Mouse (Mus musculus): ENCODE measurements around the gene Cyb561. TPM values are rescaled to one million over a fixed set of nuclear protein-coding genes. Genes with fewer than 3 reads are reported as not detected.

Gene Cyb561
- polyA plus RNA-seq, 1 experiment from 2014 or later = 28.3 TPM

DNA sequence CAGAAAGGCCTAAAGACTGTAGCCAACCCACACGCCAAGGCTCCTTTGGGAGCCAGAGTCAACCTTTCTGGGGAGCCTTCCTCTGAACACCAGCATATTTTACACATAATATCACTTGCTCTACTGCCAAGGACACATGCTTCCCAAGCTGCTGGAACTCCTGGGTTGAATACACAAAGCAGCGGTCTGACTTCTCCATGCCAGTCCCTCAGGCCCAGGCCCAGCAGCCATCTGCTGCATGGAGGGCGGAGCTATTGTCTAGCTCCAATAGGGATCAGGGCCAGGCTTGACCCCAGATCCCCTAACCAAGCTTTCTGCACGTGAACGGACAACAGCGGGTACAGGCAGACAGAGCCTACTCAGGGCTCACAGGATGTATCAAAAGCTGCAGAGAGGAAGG, 18.3 kb downstream of the Cyb561 start:
- Histone ChIP-seq H3K4me3 (ENCODE audit: low read depth, low read length) (no peak overlapping the region), H3K4me1 (ENCODE audit: insufficient read depth) (no peaks in the 10 kb centered on the region), H3K9ac (no peak overlapping the region), H3K27me3 (ENCODE audit: insufficient read depth, low read length) (no peaks in the 10 kb centered on the region), H3K9me3 (ENCODE audit: low read depth, low read length) (no peaks in the 10 kb centered on the region), H3K4me2 (no peak overlapping the region), H3K36me3 (ENCODE audit: insufficient read depth) (no peaks in the 10 kb centered on the region), H3K27ac (ENCODE audit: low read depth) (no peak overlapping the region)
- 40% methylated on average over 6 of the region's 6 CpGs for WGBS
- ATAC-seq (ENCODE audit: insufficient read depth) (no peak), DNase-seq (no peak)
- TF ChIP-seq CTCF (IDR thresholded peaks at IDR 0.05; ENCODE audit: low read depth) = no peak

DNA sequence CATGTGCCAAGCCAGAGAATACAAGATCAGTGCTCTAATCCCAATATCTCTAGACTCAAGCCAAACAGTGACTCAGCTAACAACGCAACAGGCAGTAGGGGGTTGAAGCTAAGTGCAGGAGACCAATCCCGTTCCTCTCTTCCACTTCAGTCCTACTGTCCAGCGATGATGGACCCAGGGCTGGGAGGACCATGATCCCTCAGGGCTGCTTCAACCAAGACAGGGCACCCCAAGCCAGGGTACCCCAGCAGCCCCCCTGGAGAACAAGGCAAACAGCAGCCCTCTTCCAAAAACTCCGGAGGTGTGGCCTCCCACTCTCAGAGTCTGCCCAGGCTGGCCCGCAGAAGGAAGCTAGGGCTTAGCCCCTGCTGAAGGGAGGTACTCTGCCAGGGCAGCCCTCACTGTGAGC, 18.8 kb downstream of the Cyb561 start:
- Histone ChIP-seq H3K4me2 (no peak overlapping the region), H3K27me3 (ENCODE audit: insufficient read depth, low read length) (no peaks in the 10 kb centered on the region), H3K27ac (ENCODE audit: low read depth) (peak overlapping the region; percentile 54; the same call in 1 of the 2 replicates), H3K9ac (no peak overlapping the region), H3K4me1 (ENCODE audit: insufficient read depth) (no peaks in the 10 kb centered on the region), H3K9me3 (ENCODE audit: low read depth, low read length) (no peaks in the 10 kb centered on the region), H3K36me3 (ENCODE audit: insufficient read depth) (no peaks in the 10 kb centered on the region), H3K4me3 (ENCODE audit: low read depth, low read length) (no peak overlapping the region)
- TF ChIP-seq CTCF (IDR thresholded peaks at IDR 0.05; ENCODE audit: low read depth) = no peak
- 55% methylated on average over 5 of the region's 5 CpGs for WGBS
- no peak for ATAC-seq (ENCODE audit: insufficient read depth)
- DNase-seq = no peak

DNA sequence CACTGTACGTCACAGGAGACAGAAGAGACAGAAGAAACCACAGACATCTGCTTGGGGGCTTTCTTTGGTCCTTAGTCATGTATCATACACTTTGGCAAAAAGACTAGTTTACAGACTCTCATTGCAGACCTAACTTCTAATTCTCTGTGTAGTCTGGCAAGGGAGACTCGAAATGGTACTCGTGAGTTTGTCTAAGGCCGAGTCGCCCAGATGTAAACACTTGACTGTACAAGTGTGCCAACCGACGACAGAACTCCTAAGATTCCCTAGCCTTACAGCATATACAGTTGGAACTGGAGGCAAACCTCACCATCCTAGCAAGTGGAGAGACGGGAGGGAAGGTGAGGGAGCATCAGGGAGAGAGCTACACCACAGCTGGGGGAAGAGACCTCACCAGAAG, 19.4 kb downstream of the Cyb561 start:
- Histone ChIP-seq H3K4me2 (no peak overlapping the region), H3K27me3 (ENCODE audit: insufficient read depth, low read length) (no peaks in the 10 kb centered on the region), H3K27ac (ENCODE audit: low read depth) (peak overlapping the region; percentile 54; the same call in 1 of the 2 replicates), H3K4me1 (ENCODE audit: insufficient read depth) (no peaks in the 10 kb centered on the region), H3K36me3 (ENCODE audit: insufficient read depth) (no peaks in the 10 kb centered on the region), H3K9me3 (ENCODE audit: low read depth, low read length) (no peaks in the 10 kb centered on the region), H3K9ac (no peak overlapping the region), H3K4me3 (ENCODE audit: low read depth, low read length) (no peak overlapping the region)
- ATAC-seq (ENCODE audit: insufficient read depth) = no peak
- no peak for TF ChIP-seq CTCF (IDR thresholded peaks at IDR 0.05; ENCODE audit: low read depth)
- DNase-seq = peak; percentile 27
- 49% methylated on average over 8 of the region's 8 CpGs for WGBS

DNA sequence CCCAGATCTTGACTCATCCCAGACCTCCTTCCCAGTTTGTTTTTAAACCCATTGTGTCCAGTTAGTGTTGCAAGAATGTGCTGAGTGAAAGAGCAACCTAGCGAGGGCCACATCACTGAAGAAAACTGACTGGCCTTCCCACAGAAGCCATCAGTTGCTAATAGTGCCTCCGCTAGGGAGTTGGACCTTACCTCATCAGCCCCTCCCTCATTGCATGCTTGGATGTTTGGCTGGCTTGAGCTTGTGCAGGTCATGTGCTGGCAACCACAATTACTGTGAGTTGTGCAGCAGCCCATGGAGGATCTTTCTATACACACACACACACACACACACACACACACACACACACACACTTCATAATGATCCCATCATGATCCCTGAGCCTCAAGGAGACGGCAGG, 21.8 kb downstream of the Cyb561 start:
- no peaks in the 10 kb centered on the region for H3K9me3 ChIP-seq (ENCODE audit: low read depth, low read length)
- DNase-seq = no peak
- H3K27ac ChIP-seq (ENCODE audit: low read depth) = no peak overlapping the region
- H3K4me2 ChIP-seq = no peak overlapping the region
- no peak overlapping the region for H3K4me3 ChIP-seq (ENCODE audit: low read depth, low read length)
- ATAC-seq (ENCODE audit: insufficient read depth) = no peak
- TF ChIP-seq CTCF (IDR thresholded peaks at IDR 0.05; ENCODE audit: low read depth) = no peak
- no peak overlapping the region for H3K9ac ChIP-seq
- H3K27me3 ChIP-seq (ENCODE audit: insufficient read depth, low read length) = no peaks in the 10 kb centered on the region
- WGBS = 77% methylated on average over 3 of the region's 3 CpGs
- no peaks in the 10 kb centered on the region for H3K36me3 ChIP-seq (ENCODE audit: insufficient read depth)
- H3K4me1 ChIP-seq (ENCODE audit: insufficient read depth) = no peaks in the 10 kb centered on the region

DNA sequence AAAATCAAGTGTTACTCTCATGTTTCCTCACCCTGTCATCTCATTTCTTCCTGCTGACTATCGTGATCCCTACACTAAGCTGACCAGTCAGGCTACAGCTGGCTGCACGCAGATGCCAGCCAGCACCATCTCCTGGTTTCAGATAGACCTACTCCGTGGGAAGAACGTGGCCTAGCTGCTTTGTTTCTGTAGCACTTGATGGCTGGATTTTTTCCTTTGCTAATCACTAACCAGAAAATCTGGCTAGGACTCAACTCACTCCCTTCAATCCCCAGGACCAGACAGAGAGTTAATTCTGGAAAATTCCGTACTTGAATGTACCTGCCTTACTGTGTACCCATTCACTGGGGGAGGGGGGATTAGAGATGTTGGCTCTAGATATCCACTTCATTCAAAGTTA, 25.0 kb downstream of the Cyb561 start:
- Histone ChIP-seq H3K9ac (no peak overlapping the region), H3K27me3 (ENCODE audit: insufficient read depth, low read length) (no peaks in the 10 kb centered on the region), H3K4me3 (ENCODE audit: low read depth, low read length) (no peak overlapping the region), H3K36me3 (ENCODE audit: insufficient read depth) (peaks cover 6% of the 10 kb centered on the region; the same call in 1 of the 2 replicates), H3K4me2 (no peak overlapping the region), H3K9me3 (ENCODE audit: low read depth, low read length) (no peaks in the 10 kb centered on the region), H3K4me1 (ENCODE audit: insufficient read depth) (no peaks in the 10 kb centered on the region), H3K27ac (ENCODE audit: low read depth) (no peak overlapping the region)
- ATAC-seq (ENCODE audit: insufficient read depth) (no peak), DNase-seq (no peak)
- WGBS = 58% methylated on average over 5 of the region's 5 CpGs
- TF ChIP-seq CTCF (IDR thresholded peaks at IDR 0.05; ENCODE audit: low read depth) = no peak

DNA sequence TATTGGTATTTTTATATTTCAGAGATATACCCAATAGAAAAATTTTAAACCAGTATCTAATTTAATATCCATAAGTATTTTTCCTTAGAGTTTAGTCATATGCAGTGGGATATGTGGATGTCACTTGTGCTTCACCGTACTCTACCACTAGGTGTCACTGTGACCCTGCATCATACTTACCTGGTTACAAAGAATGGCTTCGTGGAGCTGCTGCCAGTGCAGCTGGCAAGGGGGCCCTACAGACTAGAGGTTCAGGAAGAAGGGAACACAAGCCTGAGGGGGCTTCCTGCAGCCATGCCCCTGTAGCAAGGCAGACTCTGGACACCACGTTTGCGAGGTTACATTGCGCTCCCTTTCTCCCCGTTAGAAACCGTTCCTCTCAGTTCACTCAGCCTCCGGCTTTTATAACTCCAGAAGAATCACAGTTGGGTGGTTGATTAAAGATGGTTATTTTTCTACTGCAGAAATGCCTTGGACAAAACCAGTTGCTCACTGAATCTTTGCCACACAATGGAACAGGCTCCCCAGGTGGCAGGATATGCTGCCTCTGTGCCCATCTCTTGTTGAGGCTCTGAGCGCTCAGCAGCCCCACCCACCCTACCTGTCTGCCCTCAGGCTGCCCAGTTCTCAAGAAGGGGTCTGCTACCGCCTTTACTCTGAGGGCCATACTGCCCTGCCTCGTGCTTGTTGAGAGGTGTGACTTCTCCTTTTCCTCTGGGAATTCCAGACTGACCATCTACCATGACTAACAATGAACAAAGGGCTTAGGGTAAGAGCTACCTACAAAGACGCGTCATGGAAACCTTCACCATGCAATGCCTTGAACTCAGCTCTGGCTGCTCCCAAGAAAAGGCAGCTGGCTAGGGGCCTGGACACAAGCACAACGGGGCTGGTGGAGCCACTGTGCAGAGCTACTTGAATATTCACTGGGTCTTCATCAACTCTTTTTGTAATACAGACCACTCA, 25.8 kb downstream of the Cyb561 start:
- Histone ChIP-seq H3K27me3 (ENCODE audit: insufficient read depth, low read length) (no peaks in the 10 kb centered on the region), H3K9me3 (ENCODE audit: low read depth, low read length) (no peaks in the 10 kb centered on the region), H3K4me3 (ENCODE audit: low read depth, low read length) (no peak overlapping the region), H3K4me1 (ENCODE audit: insufficient read depth) (no peaks in the 10 kb centered on the region), H3K36me3 (ENCODE audit: insufficient read depth) (peaks cover 14% of the 10 kb centered on the region), H3K27ac (ENCODE audit: low read depth) (no peak overlapping the region), H3K4me2 (no peak overlapping the region), H3K9ac (no peak overlapping the region)
- peak; percentile 92 for DNase-seq
- peak; percentile 73 for ATAC-seq (ENCODE audit: insufficient read depth)
- TF ChIP-seq CTCF (IDR thresholded peaks at IDR 0.05; ENCODE audit: low read depth) = peak; percentile 93
- WGBS = 57% methylated on average over 14 of the region's 14 CpGs

DNA sequence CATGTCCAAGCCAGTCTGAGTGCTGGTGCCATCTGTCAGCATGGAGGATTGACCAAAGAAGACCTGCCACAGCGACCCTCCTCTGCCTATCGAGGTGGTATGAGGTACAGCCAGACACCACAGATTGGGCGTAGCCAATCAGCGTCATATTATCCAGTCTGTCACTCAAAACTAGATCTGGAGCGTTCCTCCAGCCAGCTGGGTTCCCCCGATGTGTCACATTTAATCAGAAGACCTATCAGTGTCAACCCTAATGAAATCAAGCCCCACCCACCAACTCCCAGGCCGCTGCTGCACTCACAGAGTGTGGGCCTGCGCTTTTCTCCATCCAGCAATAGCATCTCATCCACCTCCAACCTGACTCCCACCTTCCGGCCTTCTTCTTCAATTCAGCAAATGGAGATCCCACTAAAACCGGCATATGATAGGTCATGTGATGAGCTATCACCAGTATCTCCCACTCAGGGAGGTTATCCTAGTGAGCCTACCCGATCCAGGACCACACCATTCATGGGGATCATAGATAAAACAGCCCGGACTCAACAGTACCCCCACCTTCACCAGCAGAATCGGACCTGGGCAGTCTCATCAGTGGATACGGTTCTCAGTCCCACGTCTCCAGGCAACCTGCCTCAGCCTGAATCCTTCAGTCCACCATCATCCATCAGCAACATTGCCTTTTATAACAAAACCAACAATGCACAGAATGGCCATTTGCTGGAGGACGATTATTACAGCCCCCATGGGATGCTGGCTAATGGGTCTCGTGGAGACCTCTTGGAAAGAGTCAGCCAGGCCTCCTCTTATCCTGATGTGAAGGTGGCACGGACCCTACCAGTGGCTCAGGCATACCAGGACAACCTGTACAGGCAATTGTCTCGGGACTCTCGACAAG, 30.1 kb downstream of the Cyb561 start:
- H3K36me3 ChIP-seq (ENCODE audit: insufficient read depth) = peaks cover 37% of the 10 kb centered on the region

More for the DNA sequence above, 30.1 kb downstream of the Cyb561 start:
- DNase-seq = no peak
- no peak overlapping the region for H3K4me3 ChIP-seq (ENCODE audit: low read depth, low read length)
- H3K27ac ChIP-seq (ENCODE audit: low read depth) = no peak overlapping the region
- 87% methylated on average over 20 of the region's 20 CpGs for WGBS
- H3K9me3 ChIP-seq (ENCODE audit: low read depth, low read length) = no peaks in the 10 kb centered on the region
- no peaks in the 10 kb centered on the region for H3K4me1 ChIP-seq (ENCODE audit: insufficient read depth)
- no peak for TF ChIP-seq CTCF (IDR thresholded peaks at IDR 0.05; ENCODE audit: low read depth)
- no peak for ATAC-seq (ENCODE audit: insufficient read depth)
- H3K27me3 ChIP-seq (ENCODE audit: insufficient read depth, low read length) = no peaks in the 10 kb centered on the region
- no peak overlapping the region for H3K4me2 ChIP-seq
- no peak overlapping the region for H3K9ac ChIP-seq

Data from lung, embryonic 14.5 days (tissue).